Mouse (Mus musculus) brain, embryonic 14.5 days (tissue): ENCODE data around the gene Plod1. TPM values are rescaled to one million over a fixed set of nuclear protein-coding genes. Genes with fewer than 3 reads are reported as not detected.

ENCODE experiments used
- DNase-seq: peaks from one replicate; pipeline ENCODE4 v3.0.0-alpha.2; 2011; ENCODE audit warnings: low read depth
- CTCF ChIP-seq: fragments of 200-500 bp; IDR thresholded peaks from 2 replicates; pipeline ENCODE4 v1.5.1; 2012; ENCODE audit warnings: inconsistent platforms, mild to moderate bottlenecking, moderate library complexity, borderline replicate concordance; ENCODE audit not compliant: insufficient read depth, insufficient read length; ENCODE audit errors: extremely low read depth
- POLR2A ChIP-seq: fragments of 200-500 bp; IDR thresholded peaks from 2 replicates; pipeline ENCODE4 v1.6.1; 2012; ENCODE audit warnings: mild to moderate bottlenecking, inconsistent platforms, borderline replicate concordance; ENCODE audit not compliant: poor library complexity, insufficient read depth, insufficient read length, severe bottlenecking; ENCODE audit errors: extremely low read depth
- polyA plus RNA-seq: library from polyadenylated mRNA; depleted of rRNA; stranded (reverse); fragments of >200 nt; gene quantifications from 2 replicates; pipeline ENCODE4 v1.2.3, GENCODE M21; 2012

Gene Plod1
- polyA plus RNA-seq, 1 experiment = 25.3 TPM

DNA sequence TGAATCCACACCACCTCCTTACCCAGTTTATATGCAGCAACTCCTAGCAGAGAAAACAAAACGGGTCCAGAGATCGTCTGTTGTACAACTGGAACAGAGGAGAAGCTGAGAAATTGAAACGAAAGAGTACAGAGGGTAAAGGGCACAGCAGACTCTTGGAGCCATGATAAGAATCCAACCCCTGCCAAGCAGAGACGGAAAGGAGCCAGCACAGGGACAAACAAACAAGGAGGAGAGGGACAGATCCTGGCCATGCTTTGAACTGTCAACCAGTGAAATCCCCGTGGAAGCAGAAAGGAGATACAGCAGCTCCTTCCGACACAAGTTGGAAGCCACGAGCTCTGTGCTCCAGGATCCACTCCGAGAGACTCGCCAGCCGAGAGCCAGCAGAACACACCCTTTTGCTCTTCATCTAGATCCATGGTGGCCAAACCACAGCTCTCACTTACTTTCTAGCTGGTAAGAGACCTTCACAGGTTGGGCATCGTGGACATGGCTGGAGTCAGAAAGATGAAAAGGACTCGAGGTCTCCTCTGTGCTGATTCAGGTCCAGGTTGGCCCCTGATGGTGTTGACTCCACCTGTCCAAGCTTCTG is 33.6 kb downstream of the Plod1 start:
- TF ChIP-seq CTCF (no peak), POLR2A (no peak)

DNA sequence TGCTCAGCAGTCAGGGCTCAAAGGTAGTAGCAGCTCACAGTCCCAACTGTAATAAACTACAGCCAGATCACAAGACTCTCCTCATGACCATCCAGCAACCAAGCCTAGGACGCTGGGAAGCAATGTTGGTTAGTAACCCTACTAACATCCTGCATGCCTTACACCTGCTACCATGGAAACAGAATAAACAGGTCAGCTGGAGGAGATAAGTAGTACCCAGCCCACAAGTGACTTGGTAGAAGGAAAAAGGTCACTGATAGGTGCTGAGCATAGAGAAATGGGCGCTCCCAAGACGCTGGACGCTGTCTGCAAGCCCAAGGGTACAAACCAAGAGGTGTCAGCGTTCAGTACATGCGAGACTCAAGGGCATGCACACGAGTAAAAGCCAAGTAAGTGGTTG is 36.1 kb downstream of the Plod1 start:
- DNase-seq = no peak
- TF ChIP-seq CTCF (no peak), POLR2A (no peak)

More for the DNA sequence above, 33.6 kb downstream of the Plod1 start:
- DNase-seq = no peak

DNA sequence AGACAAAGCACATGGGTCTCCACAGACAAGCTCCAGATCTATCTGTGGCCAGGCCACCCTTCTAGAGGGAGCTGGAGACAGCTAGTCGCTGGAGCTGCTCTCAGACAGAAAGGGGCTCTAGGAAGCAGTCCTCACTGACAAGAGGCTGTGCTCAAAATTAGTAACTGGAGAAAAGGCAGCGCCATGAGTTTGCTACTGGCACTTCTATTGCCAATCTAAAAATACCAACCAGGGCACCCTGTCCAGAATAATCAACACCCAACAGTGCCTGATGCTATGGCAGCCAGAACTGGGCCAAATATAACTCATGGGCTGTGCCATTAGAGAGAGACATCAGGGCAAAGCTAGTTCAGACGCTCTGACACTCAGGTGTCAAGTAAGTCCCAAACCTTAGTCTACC is 39.2 kb downstream of the Plod1 start:
- TF ChIP-seq POLR2A (no peak), CTCF (no peak)
- no peak for DNase-seq

DNA sequence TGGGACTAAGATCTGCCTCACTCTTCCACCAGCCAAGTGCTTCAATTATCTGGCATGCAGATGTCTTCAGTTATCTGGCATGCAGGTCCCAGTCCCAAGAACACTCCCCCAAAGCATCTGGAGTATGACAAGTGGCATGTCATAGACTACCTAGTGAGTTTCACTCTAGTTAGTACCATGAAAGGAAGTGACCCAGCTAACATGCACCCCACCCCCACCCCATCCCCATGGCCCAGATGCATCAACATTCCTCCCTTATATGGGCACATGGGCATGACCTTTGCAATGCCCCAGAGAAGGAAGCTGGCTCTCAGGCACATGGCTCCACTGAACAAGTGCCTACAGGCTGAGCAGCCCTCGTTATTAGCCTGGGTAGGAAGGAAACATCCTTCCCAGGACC is 40.2 kb downstream of the Plod1 start:
- no peak for TF ChIP-seq POLR2A
- no peak for TF ChIP-seq CTCF
- no peak for DNase-seq

DNA sequence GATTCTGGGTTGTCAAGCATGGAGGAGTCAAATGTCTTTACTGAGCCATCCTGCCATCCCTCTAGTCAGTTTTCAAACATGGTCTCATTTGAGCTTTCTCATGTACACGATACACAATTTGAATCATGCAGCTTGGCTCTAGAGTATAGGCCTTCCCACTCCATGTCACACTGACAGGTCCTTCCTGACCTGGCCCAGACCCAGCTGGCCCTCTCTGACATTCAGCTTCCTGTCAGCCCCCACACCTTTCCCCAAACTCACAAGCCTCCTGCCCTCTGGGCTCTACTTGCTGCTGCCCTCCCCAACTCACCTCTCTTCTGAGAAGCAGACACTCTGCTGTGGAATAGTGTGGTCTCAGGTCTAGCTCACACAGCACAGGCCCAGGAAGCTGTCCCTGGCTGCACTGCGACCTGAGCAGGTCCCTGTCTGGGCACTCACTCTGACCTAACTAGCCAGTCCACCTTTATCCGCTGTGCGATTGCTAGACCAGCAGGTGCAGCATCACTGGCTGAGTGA is 40.7 kb downstream of the Plod1 start:
- no peak for DNase-seq

DNA sequence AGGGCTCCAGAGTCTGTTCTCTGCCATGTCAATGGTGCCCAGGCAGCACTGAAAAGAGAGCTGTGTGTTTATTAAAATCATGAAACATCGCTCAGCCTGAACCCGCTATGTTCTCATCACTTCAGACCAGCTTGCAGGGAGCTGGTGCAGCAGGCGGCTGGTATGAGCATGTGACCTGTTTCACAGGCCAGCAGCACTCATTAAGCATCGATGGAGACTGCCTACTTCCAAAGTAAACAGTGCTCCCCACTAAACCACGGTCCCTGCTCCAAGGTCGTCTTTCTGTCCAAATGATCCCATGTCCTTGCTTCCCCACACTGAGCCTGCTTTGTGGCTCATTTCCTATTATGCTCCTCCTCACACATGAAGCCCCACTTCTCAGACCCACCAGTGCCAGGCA is 46.2 kb downstream of the Plod1 start:
- TF ChIP-seq POLR2A (no peak), CTCF (no peak)
- DNase-seq = no peak

More for the DNA sequence above, 40.7 kb downstream of the Plod1 start:
- TF ChIP-seq CTCF = no peak
- TF ChIP-seq POLR2A = no peak

DNA sequence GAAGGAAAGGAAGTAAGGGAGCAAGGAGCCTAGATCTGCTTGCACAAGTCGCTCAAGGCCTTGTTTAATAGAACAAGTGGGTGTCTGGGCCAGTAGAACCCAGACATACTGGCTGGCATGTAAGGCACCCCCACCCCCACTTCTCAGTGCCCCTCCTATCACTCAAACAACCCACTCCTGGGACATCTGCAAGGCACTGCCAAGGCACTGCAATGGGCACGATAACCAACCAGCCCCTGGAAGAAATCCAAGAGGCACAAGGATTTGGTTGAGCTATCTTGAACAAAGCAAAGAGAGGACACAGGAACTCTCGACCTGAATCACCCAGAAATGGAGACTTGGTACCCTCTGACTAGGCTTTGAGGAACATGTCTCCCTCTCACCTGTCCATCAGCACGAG is 48.3 kb downstream of the Plod1 start:
- no peak for DNase-seq
- no peak for TF ChIP-seq POLR2A
- no peak for TF ChIP-seq CTCF

DNA sequence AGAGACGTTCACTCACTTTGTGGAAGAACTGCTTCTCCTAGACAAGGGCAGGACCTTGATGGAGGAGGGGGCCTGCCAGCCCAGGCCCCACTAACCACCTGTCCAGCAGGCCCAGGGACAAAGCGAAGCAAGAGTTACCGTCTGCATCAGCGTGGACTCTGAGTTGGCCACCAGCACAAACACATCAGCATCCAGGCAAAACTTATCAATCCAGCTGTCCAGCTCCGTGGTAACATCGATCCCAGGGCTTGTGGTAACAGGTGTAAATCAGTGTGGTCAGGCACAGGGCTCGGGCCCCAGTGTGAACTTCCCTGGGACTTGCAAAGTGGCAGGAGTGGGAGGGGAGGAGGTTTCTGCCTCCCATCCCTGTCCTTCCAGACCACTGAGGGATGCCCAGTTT is 49.3 kb downstream of the Plod1 start:
- DNase-seq = no peak
- no peak for TF ChIP-seq POLR2A
- TF ChIP-seq CTCF = no peak

DNA sequence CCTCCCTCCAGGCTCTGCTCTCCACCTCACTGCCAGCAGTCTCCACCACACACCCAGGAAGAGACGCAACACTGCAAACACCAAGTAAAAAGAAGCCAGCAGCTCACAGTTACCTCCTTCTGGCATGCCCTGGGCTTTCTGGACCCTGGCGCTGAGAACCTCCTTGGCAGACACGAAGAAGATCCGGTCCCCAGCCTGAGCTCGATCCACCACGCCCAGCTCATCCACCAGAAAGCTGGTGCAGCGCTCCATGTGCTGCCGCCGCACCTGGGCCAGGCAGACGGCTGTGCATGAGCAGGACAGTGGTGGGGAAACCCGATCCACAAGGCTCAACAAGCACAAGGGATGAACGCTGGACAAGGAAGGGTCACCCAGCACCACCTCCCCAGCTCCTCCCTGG is 50.4 kb downstream of the Plod1 start:
- no peak for DNase-seq
- TF ChIP-seq POLR2A (no peak), CTCF (no peak)

DNA sequence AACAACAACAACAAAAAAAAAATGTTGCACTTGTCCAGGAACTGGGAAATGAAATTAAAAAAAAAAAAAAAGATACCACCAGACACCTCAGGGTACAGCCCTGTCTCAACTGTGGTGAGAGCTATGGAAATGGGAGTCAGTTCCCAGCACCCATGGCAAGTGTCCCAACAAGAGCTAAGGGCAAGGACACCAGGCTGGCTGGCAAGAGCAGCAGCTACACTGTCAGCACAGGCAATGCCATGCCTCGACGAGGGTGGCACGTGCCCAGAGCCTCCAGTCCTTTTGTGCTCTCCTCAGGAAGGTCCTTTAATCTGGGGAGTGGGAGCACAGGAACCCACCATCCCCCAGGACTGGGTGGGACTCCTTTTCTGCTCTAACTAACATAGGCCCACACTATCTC is 52.4 kb downstream of the Plod1 start:
- DNase-seq = no peak
- TF ChIP-seq POLR2A = no peak
- no peak for TF ChIP-seq CTCF

DNA sequence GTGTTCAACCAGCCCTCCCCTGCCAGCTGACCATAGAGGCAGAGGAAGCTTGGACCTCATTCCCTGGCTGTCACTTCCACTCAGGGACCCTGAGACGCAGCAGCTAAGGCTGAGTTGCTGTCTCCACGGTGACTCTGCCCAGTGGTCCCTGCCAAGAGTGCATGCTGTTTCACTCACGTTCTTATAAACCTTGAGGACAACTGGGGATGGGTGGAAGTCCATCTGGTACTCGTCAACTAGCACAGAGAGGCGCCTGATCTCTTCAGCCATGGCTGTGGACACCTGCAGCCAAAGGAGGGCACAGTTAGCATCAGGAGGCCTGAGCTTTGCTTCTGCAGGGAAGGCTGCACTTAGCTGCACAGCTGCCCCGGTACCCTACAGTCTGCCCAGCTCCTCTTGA is 53.5 kb downstream of the Plod1 start:
- DNase-seq = no peak
- TF ChIP-seq CTCF (no peak), POLR2A (no peak)

DNA sequence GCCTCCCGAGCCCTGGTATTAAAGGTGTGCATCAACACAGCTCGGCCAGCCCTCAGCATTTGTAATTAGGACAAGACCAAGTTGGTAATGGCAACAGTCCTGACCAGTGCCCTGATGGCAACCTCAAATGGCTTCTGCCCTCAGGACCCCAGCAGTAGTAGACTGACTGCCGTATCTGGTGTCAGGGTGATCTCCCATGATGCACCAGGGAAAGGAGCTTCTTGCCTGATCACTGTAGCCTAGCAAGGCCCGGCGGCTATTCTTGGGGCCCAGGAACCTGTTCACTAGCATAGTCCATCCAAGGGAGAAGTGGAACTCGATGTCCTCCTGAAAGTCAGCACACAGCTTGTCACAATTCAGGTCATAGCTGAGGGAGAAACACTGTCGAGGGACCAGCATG is 54.8 kb downstream of the Plod1 start:
- TF ChIP-seq CTCF (no peak), POLR2A (no peak)
- DNase-seq = no peak

- TF ChIP-seq POLR2A (no peak), CTCF (no peak)
- no peak for DNase-seq
Measured at GRCm38 (mm10) chr4:147879865-147880264, 56.7 kb downstream of the Plod1 start.

DNA sequence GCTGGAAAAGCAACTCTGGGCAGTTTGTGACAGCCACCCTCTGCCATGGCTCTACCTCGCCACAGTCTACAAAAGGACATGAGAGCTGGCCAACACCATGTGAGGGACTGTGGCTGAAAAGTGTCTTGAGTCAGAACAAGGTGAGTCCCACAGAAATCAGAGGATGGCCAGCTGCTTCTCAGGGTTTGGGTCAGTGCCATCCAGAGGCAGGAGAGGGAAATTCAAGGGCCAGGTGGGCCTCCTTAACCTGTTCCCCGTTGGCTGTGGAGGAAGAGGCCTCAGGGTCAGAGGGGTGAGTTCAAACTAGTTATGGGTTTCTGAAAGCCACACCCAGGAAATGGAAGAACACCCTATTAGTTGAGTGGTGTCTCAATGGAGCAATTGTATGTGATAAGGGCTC is 57.1 kb downstream of the Plod1 start:
- no peak for DNase-seq
- no peak for TF ChIP-seq CTCF
- no peak for TF ChIP-seq POLR2A
